Mouse (Mus musculus) CD8-positive naive resting alpha-beta T cell, adult 2 months (primary cell): ENCODE results near the gene Astn2.

Experiments
- DNase-seq, 2 experiments: peaks; one replicate each; pipeline ENCODE4 v3.0.0; 2022; ENCODE audit warnings: low read depth in 2 of 2, low spot score in 2 of 2

Gene Astn2

GRCm38 (mm10) chr4:65605151-65605702, 799.2 kb downstream of the Astn2 start:
- DNase-seq = no peak

- peak; percentile 93 to 94 for DNase-seq
Observed at GRCm38 (mm10) chr4:65604504-65605150, 799.8 kb downstream of the Astn2 start, which contains the start of gene Trim32. Gene Trim32, plus strand, starts transcription at chr4:65604986.

- no peak for DNase-seq
Observed at GRCm38 (mm10) chr4:65594601-65595369, 809.6 kb downstream of the Astn2 start.

DNA sequence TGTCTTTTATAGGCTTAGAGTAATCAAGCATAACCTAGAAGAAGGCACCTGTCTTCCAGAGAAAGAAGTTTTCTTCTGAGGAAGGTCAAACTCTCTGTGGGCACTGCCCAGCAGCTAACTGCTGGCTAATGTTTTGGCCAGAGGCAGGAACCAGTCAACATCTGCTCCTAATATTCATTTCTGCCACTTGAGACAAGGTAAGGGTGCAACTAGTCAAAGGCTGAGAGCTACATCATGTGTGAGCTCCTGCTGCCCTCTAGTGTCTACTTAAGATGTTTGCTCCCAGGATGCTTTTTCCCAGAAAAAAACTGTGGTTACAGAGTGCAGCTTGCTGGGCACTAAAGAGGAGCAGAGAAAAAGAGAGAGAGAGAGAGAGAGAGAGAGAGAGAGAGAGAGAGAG, 814.6 kb downstream of the Astn2 start:
- DNase-seq = no peak

DNA sequence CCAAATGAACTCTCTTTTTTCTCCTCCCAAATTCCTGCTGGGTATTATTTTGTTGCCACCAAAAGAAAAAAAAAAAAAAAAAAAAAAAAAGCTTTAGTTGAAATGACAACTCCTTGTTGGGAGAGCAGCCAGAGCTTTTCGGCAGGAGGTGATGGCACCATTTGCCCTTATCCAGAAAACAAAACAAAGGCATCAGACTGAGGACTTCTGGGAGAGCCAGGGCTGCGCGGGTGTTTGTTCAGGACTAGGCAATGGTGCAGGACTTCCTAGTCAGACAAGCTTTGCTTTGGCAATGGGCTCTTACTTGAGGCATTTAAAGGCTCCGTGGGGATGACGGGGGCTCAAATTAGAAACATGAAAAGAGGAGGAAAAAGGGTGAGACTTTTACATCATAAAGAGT, 817.5 kb downstream of the Astn2 start:
- no peak for DNase-seq

- DNase-seq = no peak
Observed at GRCm38 (mm10) chr4:65580254-65580653, 824.2 kb downstream of the Astn2 start.

- DNase-seq = no peak
Observed at GRCm38 (mm10) chr4:65565493-65565892, 838.9 kb downstream of the Astn2 start.

- DNase-seq = no peak
Observed at GRCm38 (mm10) chr4:65548561-65548960, 855.9 kb downstream of the Astn2 start.

- DNase-seq = no peak
Observed at GRCm38 (mm10) chr4:65545582-65545981, 858.8 kb downstream of the Astn2 start.

DNA sequence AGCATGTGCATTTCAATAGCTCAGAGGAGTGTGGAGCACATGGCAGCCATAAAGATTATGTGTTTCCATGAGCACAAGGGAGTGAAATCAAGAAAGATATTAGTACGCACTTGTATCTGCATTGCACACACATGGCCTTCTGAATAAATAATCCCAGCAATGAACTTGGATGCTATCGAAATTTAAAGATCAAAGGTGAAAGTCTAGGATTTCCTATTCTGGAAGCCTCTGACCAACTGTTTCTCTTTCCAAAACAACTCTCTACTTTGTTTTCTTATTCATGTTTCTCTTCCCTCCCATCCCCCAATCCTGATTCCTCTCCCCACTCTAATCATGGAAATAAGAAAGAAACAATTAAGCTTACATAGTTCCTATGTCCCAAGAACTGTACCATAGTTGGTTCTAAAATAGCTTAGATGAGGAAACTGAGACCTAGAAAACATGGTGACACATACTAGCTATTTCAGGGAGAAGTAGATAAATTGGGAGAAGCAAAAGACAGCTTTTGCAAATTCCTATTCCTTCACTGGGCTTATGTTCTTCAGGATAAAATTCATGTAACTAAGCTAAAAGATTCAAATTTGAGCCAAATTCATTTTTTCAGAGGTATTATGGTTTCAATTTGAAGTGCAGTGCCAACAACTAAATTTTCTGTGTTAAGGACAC, 872.2 kb downstream of the Astn2 start:
- no peak for DNase-seq

DNA sequence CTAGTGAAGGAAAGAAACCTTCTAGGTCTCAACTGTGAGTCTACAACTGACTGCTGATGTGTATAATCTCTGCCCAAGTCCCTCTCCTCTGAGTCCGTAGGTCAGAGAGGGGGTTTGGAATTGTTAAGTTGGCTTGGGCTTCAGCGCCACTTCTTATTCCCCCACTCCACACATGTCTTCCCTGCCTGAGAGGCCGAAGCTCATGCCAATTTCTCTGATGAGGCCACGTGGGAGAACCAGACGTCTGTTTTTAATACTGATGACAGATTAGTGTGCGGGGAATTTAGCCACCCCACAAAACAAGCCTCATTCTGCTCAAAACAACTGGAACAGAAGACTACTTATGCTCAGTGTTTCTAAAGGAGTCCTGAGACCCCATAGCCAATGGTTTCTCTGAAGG, 872.8 kb downstream of the Astn2 start:
- DNase-seq = no peak

DNA sequence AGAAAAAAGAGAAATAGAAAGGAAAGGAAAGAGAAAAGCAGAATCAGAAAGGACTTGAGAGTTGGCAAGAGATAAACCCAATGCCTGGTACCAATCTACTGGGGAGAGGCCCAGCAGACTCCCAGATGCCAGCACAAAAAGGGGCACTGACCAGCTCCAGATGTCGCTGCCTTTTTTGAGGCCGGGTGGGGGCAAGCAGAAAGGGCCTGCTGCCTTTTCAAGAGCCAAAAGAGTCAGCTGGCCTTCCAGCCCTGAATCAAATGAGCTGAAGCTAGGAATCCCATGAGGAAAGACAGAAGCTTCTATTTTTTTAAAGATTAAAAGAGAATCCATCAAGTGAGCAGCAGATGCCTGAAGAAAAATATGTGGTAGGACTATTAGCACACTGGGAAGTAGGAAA, 873.5 kb downstream of the Astn2 start:
- no peak for DNase-seq

DNA sequence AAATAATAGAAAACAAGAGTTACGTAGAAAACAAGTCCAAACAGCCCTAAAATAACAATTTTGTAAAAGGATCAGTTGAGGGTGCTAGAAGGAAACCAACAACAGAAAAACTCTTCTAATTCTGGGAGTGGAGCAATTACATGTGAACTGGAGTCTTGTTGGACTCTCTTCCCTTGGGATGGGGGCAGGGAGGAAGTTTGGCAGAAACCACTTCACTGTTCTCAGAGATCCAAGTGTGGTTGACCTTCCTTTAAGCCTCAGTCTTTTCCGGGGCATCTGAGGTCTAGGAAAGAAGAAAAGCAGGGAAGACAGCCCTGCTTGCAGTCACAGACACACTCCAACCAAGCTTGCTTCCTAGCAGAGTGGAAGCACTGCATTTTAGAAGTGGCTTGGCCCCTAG, 896.3 kb downstream of the Astn2 start:
- DNase-seq = no peak

GRCm38 (mm10) chr4:65506870-65507269, 897.5 kb downstream of the Astn2 start:
- DNase-seq = no peak

GRCm38 (mm10) chr4:65496463-65496834, 908.0 kb downstream of the Astn2 start:
- DNase-seq = no peak

DNA sequence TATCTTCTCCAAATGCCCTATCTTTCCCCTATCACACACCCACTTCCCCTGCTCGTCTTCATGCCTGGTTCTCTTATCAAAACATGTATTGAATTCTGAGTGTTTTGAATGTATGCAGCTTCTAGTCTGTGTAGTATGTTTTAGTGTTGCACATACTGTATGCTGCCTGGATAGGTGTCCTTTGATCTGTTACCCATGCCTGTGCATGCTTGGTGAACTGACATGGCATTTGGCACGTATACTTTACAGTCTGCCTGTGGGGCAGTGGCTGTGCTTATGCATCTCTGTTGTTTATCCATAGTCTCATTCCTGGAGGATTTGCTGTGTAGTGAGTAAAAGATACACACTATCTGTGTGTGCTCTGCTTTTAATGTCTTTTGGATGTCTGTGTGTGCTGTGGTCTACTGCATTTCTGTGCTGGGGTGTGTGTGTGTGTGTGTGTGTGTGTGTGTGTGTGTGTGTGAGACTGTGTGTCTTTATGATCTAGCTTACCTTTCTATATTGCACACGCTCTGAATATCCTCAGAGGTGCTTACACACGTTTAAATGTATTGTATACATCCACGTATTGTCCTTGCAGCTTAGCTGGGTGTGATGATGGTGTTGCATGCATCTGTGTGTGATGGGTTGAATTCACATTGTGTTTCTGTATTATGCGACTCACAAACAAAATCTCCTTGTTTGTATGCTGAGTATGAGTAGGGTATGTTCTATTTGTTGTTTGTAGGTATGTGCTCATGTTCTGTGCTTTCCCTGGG, 908.5 kb downstream of the Astn2 start:
- no peak for DNase-seq

- DNase-seq = no peak
Observed at GRCm38 (mm10) chr4:65491541-65491940, 912.9 kb downstream of the Astn2 start.

GRCm38 (mm10) chr4:65489711-65490110, 914.7 kb downstream of the Astn2 start:
- DNase-seq = no peak

DNA sequence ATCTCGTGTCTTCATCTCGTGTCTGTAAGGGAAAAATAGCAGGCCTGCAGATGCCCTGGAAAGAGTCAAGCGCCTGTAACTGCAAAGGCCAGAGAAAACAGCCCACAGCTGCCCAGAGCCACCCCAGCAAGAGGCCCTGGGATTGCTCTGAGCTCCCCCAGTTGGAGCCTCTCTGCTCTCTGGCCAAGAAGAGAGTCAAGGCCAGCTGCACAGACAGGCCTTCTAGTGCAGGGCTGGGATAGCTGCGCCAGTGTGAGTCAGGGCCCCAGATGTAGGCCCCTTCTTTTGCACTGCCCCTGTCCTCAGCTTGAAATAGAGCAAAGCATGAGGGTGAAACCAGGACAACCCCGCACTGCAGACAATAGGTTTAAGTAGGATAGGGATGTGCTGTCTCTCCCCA, 922.8 kb downstream of the Astn2 start:
- DNase-seq = no peak

DNA sequence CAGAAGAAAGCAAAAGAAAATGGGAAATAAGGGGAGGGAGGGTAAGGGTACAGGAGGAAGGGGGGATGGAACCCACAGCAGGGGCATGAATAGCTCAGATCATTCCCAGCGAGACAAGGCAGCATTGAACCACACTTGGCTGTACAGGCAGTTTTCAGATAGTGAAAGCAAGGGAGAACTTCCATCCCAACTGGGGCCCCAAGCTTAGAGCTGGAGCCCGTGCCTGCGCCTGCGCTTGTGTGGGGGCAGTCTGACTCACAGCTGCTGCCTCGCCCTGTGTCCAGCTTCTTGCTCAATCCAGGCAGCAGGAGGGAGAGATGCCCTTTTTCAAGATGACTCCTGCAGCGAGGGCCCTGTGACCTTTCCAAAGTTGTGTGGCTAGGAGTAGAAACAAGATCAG, 927.3 kb downstream of the Astn2 start:
- no peak for DNase-seq

- DNase-seq = no peak
Observed at GRCm38 (mm10) chr4:65475925-65476560, 928.4 kb downstream of the Astn2 start.
